Mouse (Mus musculus) cerebellum, adult 2 months (tissue): ENCODE measurements around the gene Gpr35. TPM values are rescaled to one million over a fixed set of nuclear protein-coding genes. Genes with fewer than 3 reads are reported as not detected.

ENCODE experiments used
- DNase-seq, 2 experiments: peaks; one replicate each; pipeline ENCODE4 v3.0.0; 2021
- H3K27ac ChIP-seq: fragments of 200-500 bp; 2 replicates; pipeline ENCODE4 v1.5.1; 2012; ENCODE audit warnings: low read length, control low read depth, inconsistent platforms; ENCODE audit not compliant: insufficient read depth
- H3K27me3 ChIP-seq: fragments of 200-500 bp; 2 replicates; pipeline ENCODE4 v1.6.1; 2012; ENCODE audit warnings: inconsistent platforms, mild to moderate bottlenecking, low read length, moderate library complexity; ENCODE audit not compliant: control insufficient read depth, insufficient read depth
- H3K4me1 ChIP-seq: fragments of 200-500 bp; 2 replicates; pipeline ENCODE4 v1.6.1; 2011; ENCODE audit warnings: low read length; ENCODE audit not compliant: control insufficient read depth, insufficient read depth
- H3K4me3 ChIP-seq: fragments of 200-500 bp; replicated peaks from 2 replicates; pipeline ENCODE3; 2011; ENCODE audit warnings: mild to moderate bottlenecking, low read depth, low read length, control low read depth; ENCODE audit not compliant: insufficient read depth
- CTCF ChIP-seq: fragments of 200-500 bp; IDR thresholded peaks from 2 replicates; pipeline ENCODE4 v1.5.1; 2011; ENCODE audit warnings: low read depth, mild to moderate bottlenecking, control low read depth, low read length, moderate library complexity, borderline replicate concordance; ENCODE audit not compliant: insufficient read depth
- POLR2A ChIP-seq: fragments of 200-500 bp; IDR thresholded peaks from 2 replicates; pipeline ENCODE4 v1.6.1; 2011; ENCODE audit warnings: low read length, control low read depth, borderline replicate concordance; ENCODE audit not compliant: insufficient read depth
- WGBS: fragments of 180-500 bp; shearing (Covaris S2); methylation state at CpG from one replicate; pipeline ENCODE4 v1.1.7; 2018; 5-methylcytosine and 5-hydroxymethylcytosine counted together
- polyA plus RNA-seq: library from polyadenylated mRNA; depleted of rRNA; stranded (reverse); fragments of >200 nt; gene quantifications from 2 replicates; pipeline ENCODE4 v1.2.3, GENCODE M21; 2012

Gpr35 gene
- polyA plus RNA-seq, 1 experiment = 0.21 TPM

- no peak within 1 kb of the TSS for H3K27ac ChIP-seq
- no peaks in the 10 kb centered on the region for H3K27me3 ChIP-seq
- H3K4me1 ChIP-seq = no peaks in the 10 kb centered on the region
- 43% methylated on average over 7 of the region's 7 CpGs for WGBS
- DNase-seq = no peak
- TF ChIP-seq CTCF (no peak), POLR2A (no peak)
- H3K4me3 ChIP-seq = no peak within 1 kb of the TSS
Observed at GRCm38 (mm10) chr1:93006061-93006460, 55.4 kb downstream of the Gpr35 start, which contains the start of gene Aqp12. Gene Aqp12 (plus strand): TSS chr1:93006334.

DNA sequence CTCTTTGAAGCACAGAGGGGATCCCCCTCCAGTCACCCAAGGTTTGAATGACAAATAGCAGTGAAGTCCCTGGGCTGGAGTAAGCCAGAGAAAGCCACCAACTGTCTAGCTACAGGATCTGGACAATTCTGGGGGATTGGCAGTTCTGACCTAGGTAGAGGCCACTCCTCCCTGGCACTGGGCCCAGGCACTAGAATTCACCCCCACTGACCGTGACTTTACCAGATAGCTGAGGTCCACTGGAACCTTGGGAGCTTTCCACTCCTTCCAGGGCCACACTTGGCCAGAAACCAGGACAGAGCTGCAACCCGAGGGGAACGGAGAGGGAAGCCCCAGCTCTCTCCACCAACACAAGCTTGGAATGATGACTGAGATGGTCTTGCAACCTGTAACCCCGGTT, 58.5 kb downstream of the Gpr35 start:
- H3K4me3 ChIP-seq = no peak overlapping the region
- H3K4me1 ChIP-seq = no peaks in the 10 kb centered on the region
- no peak for DNase-seq
- no peaks in the 10 kb centered on the region for H3K27me3 ChIP-seq
- no peak overlapping the region for H3K27ac ChIP-seq
- no peak for TF ChIP-seq POLR2A
- TF ChIP-seq CTCF = no peak
- WGBS = 33% methylated on average over 4 of the region's 4 CpGs

DNA sequence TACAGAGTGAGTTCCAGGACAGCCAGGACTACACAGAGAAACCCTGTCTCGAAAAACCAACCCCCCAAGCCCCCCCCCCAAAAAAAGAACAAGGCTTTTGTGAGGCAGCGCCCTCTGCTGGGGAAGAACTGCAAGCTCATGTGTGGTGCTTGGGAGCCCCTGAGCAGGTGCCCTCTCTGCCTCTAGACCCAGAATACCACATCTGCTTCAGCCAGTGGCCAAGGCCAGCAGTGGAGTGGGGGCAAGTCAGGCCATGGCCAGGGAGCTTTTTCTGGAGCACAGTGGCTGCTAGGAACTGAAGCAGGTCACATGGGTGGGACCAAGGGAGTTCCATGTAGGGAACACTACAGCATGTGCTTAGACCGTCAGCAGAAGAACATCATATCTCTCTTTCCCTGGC, 60.1 kb downstream of the Gpr35 start:
- TF ChIP-seq CTCF = peak; percentile 48
- no peak for TF ChIP-seq POLR2A
- WGBS = 31% methylated on average over 3 of the region's 3 CpGs
- DNase-seq = no peak
- Histone ChIP-seq H3K27me3 (no peaks in the 10 kb centered on the region), H3K4me1 (peaks cover 10% of the 10 kb centered on the region; the same call in 1 of the 2 replicates), H3K27ac (no peak overlapping the region), H3K4me3 (no peak overlapping the region)

- TF ChIP-seq POLR2A = no peak
- TF ChIP-seq CTCF = no peak
- no peak for DNase-seq
- H3K4me1 ChIP-seq = peaks cover 20% of the 10 kb centered on the region; the same call in 1 of the 2 replicates
- 54% methylated on average over 7 of the region's 7 CpGs for WGBS
- no peaks in the 10 kb centered on the region for H3K27me3 ChIP-seq
- H3K27ac ChIP-seq = no peak overlapping the region
- H3K4me3 ChIP-seq = no peak overlapping the region
Observed at GRCm38 (mm10) chr1:93012103-93012585, 61.5 kb downstream of the Gpr35 start.

GRCm38 (mm10) chr1:93013367-93013766, 62.7 kb downstream of the Gpr35 start:
- TF ChIP-seq CTCF (no peak), POLR2A (no peak)
- Histone ChIP-seq H3K27ac (no peak overlapping the region), H3K27me3 (no peaks in the 10 kb centered on the region), H3K4me3 (no peak overlapping the region), H3K4me1 (peaks cover 24% of the 10 kb centered on the region)
- no peak for DNase-seq
- WGBS = 83% methylated on average over 4 of the region's 4 CpGs

GRCm38 (mm10) chr1:93014460-93014859, 63.8 kb downstream of the Gpr35 start:
- H3K4me1 ChIP-seq = peaks cover 34% of the 10 kb centered on the region
- DNase-seq = peak; percentile 73 to 83
- no peak for TF ChIP-seq POLR2A
- peak; percentile 95 for TF ChIP-seq CTCF
- H3K27ac ChIP-seq = no peak overlapping the region
- no peaks in the 10 kb centered on the region for H3K27me3 ChIP-seq
- no peak overlapping the region for H3K4me3 ChIP-seq

DNA sequence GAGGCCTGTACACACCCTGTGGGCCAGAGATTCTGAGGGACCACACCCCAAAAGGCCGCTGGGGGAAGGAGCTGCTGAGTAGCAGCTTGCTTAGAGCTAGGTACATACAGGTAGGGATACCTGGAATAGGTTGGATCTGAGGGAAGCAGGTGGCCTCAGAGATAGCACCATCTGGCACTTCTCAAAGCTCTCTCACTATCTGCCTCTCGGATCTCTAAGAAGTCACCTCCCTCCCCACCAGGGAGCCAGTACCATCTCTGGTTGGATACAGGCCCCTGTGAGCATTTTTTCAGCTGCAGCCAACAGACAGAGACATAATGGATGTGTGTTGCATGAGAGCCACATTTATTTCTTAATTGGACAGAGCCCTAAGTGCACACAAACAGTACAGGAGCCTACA, 64.5 kb downstream of the Gpr35 start:
- Histone ChIP-seq H3K4me3 (no peak overlapping the region), H3K27me3 (no peaks in the 10 kb centered on the region), H3K4me1 (peaks cover 38% of the 10 kb centered on the region), H3K27ac (peak overlapping the region; percentile 31; the same call in 1 of the 2 replicates)
- TF ChIP-seq CTCF (no peak), POLR2A (no peak)
- WGBS = 18% methylated on average over 2 of the region's 2 CpGs
- DNase-seq = peak in 1 of 2 experiments; percentile 60

DNA sequence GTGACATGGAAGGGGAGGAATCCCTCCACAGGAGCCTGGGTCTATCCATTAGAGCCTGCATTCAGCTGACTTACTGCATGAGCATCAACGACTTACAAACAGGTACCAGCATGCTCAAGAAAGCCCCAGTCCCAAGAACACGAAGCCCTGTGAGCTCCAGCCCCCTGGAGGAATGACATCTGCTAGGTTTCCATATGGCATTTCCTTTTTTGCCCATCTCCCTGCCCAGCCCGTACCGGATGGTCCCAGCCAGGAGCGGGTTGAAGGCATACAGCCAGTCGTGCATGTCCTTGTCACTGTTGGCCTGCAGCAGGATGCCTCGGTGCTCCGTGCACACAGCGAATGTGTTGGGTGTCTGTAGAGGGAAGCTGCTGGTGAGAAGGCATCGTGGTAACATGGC, 68.1 kb downstream of the Gpr35 start:
- no peaks in the 10 kb centered on the region for H3K27me3 ChIP-seq
- H3K27ac ChIP-seq = peak overlapping the region; percentile 55; the same call in 1 of the 2 replicates
- DNase-seq = peak; percentile 68 to 82
- H3K4me1 ChIP-seq = peaks cover 38% of the 10 kb centered on the region
- no peak overlapping the region for H3K4me3 ChIP-seq
- TF ChIP-seq CTCF = 0 out of 2 replicates have a peak, but pooled peaks have one; percentile 6
- no peak for TF ChIP-seq POLR2A
- 9% methylated on average over 10 of the region's 10 CpGs for WGBS
